Mouse (Mus musculus) spleen, postnatal 4 days (tissue): ENCODE results near the gene Fancc.
A peak's percentile ranks its signal among the peaks of the same experiment; 100 is the strongest.

Source experiments
- DNase-seq, 2 experiments: peaks; one replicate each; pipeline ENCODE4 v3.0.0; 2022; ENCODE audit warnings: low spot score in 2 of 2

The Fancc gene

GRCm38 (mm10) chr13:63421225-63421624 is 75.9 kb downstream of the Fancc start:
- DNase-seq, result no peak

GRCm38 (mm10) chr13:63418148-63418547 is 78.9 kb downstream of the Fancc start:
- DNase-seq, result no peak

- no peak for DNase-seq
Measured at GRCm38 (mm10) chr13:63416824-63417223, 80.3 kb downstream of the Fancc start.

DNA sequence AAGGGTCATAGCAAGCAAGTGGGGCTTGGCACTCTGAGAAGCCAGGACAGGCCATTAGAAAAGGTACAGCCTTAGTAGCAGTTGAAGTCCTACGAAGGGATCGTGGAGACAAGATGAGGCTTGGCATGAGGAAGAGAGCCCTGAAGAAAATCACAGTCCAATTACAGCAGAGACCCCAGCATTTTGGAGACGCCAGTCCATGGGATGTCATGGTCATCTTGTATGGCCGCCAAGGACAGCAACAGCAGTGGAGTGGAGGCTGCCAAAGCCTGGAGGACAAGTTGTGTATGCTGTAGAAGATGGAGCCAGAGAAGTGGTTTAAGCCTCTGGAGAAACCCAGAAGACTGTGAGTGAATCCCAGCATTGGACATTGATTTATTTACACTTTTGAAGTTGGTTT is 84.4 kb downstream of the Fancc start:
- no peak for DNase-seq

DNA sequence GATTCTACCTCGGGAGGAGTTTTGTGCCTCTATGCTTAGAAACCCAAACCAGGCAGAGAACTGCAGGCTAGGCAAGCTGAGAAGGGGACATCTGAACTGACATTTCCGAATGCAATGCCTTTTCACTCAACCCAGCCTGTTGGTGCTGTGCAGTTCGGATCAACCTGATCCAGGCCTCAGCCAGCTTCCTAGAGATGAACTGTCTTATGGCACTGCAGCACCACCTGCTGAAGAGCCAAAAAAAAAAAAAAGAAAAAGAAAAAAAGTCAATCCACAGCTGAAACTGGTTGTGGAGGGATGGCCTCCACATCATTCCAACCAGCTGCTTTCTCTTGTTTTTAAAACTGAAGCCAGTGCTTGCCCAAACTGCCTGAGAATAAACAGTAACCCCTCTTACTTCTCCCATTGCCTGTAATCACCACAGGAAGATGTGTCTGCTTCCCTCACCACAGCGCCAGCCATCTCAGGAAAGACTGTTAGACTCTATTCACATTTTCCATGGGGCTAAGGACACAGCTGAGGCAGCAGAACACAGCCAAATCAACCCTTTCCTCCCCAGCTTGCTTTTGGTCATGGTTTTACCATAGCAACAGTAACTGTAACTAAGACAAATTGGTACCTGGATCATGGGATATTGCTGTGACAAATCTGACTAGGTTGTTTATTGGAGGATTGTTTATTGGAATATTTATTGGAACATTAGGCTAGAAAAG is 85.6 kb downstream of the Fancc start:
- peak; percentile 31 to 66 for DNase-seq

GRCm38 (mm10) chr13:63410578-63411298 is 86.3 kb downstream of the Fancc start:
- DNase-seq, result peak in 1 of 2 experiments; percentile 27

GRCm38 (mm10) chr13:63405151-63405550 is 91.9 kb downstream of the Fancc start:
- no peak for DNase-seq

DNA sequence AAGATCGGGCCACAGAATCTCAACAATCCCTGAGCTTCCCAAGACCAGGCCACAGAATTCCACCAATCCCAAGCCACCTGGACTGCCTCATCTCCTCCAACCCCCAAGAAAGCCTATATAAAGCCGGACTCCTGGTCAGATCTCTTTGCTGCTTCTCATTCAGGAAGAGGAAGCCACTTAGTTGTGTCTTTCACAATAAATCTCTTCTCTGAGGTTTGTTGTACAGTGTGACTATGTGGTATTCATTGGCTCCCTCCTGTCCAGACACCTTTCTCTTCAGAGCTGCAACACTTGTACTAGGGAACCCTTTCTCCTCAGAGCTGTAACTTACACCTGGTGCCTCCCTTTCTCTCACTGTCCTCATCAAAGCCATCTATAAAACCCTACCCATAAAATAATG is 92.4 kb downstream of the Fancc start:
- DNase-seq, result no peak

- no peak for DNase-seq
Measured at GRCm38 (mm10) chr13:63402823-63403222, 94.3 kb downstream of the Fancc start.

GRCm38 (mm10) chr13:63400069-63400468 is 97.0 kb downstream of the Fancc start:
- DNase-seq, result no peak

- DNase-seq, result no peak
Measured at GRCm38 (mm10) chr13:63397420-63397819, 99.7 kb downstream of the Fancc start.

- no peak for DNase-seq
Measured at GRCm38 (mm10) chr13:63394304-63395063, 102.6 kb downstream of the Fancc start.

GRCm38 (mm10) chr13:63385234-63385633 is 111.8 kb downstream of the Fancc start:
- DNase-seq, result no peak

DNA sequence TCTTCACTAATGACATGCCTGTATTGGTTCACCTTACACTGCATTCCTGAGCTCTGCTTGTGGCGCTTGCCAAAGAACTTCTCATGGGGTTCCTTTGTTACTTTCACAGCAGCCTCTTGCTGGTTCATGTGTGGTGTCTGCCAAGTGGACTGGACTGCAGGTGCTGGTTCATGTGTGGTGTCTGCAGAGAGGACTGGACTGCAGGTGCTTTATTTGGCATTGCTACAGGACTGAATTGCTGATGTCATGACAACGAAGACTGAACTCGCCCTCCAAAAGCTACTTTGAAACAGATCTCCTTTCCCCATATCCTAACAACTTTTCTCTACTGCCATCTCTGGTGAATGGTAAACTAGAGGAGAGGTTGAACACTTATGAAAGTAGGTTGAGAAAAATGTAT is 112.3 kb downstream of the Fancc start:
- DNase-seq, result no peak

GRCm38 (mm10) chr13:63382206-63382605 is 114.9 kb downstream of the Fancc start:
- no peak for DNase-seq

- no peak for DNase-seq
Measured at GRCm38 (mm10) chr13:63373460-63374166, 123.5 kb downstream of the Fancc start.

DNA sequence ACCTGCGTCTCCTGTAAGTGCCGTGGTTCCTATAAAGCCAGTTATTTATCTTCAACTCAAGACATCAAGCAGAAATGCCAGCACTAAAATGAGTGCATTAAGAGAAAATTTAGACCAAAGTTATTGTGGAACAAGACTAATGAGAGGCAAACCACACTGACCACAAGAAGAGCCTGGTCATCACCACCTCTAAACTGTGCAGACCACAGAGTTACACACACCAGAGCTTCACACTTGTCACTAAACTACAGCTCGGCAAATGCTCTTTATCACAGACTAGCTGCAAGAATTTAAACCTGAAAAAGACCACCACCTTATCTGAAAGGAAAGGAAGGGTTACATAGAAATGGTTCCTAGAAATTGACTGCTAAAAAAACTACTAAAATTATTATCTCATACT is 135.3 kb downstream of the Fancc start:
- DNase-seq, result no peak

DNA sequence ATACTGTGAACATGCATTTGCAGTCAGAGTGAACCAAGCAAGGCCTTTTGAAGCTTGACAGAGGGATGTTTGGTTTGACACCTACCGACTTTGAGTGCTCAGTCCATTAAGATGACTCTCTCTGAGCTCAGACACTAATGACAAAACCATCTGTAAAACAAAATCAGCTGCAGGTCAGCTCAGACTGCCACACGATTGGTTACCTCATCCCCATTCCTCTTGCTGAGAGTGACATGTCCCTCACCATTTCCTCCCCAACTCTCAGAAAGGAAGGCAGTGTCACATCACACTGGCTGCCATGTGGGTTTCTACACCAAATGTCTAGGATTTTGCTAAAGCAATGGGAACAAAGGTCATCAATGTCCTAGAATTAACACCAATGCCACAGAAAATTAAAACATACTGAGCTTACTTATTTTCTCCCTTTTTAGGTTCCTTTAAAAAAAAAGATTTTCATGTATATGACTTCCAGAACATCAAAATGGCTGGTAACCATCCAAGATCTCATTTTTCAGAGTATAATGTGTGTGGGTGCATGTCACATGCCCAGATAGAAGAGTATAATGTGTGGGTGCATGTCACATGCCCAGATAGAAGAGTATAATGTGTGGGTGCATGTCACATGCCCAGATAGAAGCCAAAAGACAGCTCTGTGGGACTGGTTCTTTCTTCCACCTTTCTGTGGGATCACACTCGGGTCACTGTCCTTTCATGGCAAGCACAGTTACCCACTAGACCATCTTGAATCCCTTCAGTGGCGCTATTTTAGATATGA is 136.8 kb downstream of the Fancc start:
- DNase-seq, result no peak

GRCm38 (mm10) chr13:63359393-63359792 is 137.7 kb downstream of the Fancc start:
- no peak for DNase-seq

DNA sequence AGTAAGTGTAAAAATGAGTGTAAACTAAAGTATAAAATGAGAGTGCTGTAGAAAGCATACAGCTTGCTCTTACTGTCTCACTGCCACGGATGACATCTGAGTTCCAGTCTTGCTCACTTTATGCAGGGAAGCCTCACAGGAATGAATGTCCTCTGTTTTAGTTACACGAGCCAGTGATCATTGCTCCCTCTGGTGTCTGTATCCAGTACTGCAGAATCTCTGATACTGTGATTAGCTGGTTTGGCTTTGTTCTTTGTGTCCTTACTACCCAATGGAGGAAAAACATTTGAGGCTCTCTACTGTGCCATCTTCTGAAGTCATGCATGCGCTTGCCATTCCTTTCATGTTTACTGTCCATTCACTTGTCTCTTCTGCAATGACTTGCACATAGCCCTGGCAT is 140.5 kb downstream of the Fancc start:
- DNase-seq, result peak; percentile 33 to 74

GRCm38 (mm10) chr13:63356101-63356500 is 141.0 kb downstream of the Fancc start:
- no peak for DNase-seq
